Mouse (Mus musculus): ENCODE results near the gene Zfp780b.
"Not testable (repeated sequence)": the region's sequence is repeated elsewhere in the genome, so short reads cannot be mapped to it uniquely, and the experiment has no call there.

Zfp780b gene

GRCm38 (mm10) chr7:27978683-27979528 is at the start of gene Zfp780b:
Gene Zfp780b, minus strand, starts transcription at chr7:27979171.
- peak; percentile 39 to 60 for DNase-seq (ENCODE audit: low spot score in 2 of 2)

- no peak for DNase-seq (ENCODE audit: low spot score in 2 of 2)
These were observed 35.5 kb upstream of the Zfp780b start for GRCm38 (mm10) chr7:28014445-28014810.

GRCm38 (mm10) chr7:28013549-28014444 is 34.8 kb upstream of the Zfp780b start, which contains the start of gene Zfp850:
Gene Zfp850, minus strand, starts transcription at chr7:28014115.
- peak; percentile 61 to 71 for DNase-seq (ENCODE audit: low spot score in 2 of 2)

- no peak for DNase-seq (ENCODE audit: low spot score in 2 of 2)
These were observed 31.3 kb upstream of the Zfp780b start for GRCm38 (mm10) chr7:28010271-28010670.

GRCm38 (mm10) chr7:27982197-27982596 is 3.2 kb upstream of the Zfp780b start:
- no peak for DNase-seq (ENCODE audit: low spot score in 2 of 2)

- DNase-seq (ENCODE audit: low spot score in 2 of 2), result not testable (repeated sequence)
These were observed 29.5 kb downstream of the Zfp780b start for GRCm38 (mm10) chr7:27949451-27949850.

GRCm38 (mm10) chr7:27941869-27942268 is 37.1 kb downstream of the Zfp780b start:
- DNase-seq (ENCODE audit: low spot score in 2 of 2), result peak in 1 of 2 experiments; percentile 13

GRCm38 (mm10) chr7:27933800-27934158 is 45.2 kb downstream of the Zfp780b start:
- not testable (repeated sequence) for DNase-seq (ENCODE audit: low spot score in 2 of 2)

GRCm38 (mm10) chr7:27933050-27933799 is 45.7 kb downstream of the Zfp780b start:
- DNase-seq (ENCODE audit: low spot score in 2 of 2), result no peak

GRCm38 (mm10) chr7:27928818-27929695 is 49.9 kb downstream of the Zfp780b start, which contains the start of gene Zfp974:
Gene Zfp974, minus strand, starts transcription at chr7:27929460.
- peak; percentile 22 to 25 for DNase-seq (ENCODE audit: low spot score in 2 of 2)

- DNase-seq (ENCODE audit: low spot score in 2 of 2), result not testable (repeated sequence)
These were observed 51.9 kb downstream of the Zfp780b start for GRCm38 (mm10) chr7:27927041-27927440.

GRCm38 (mm10) chr7:27910952-27911351 is 68.0 kb downstream of the Zfp780b start:
- not testable (repeated sequence) for DNase-seq (ENCODE audit: low spot score in 2 of 2)
